Mouse (Mus musculus) neural tube, embryonic 13.5 days (tissue): Measurements from ENCODE around the gene Wdr83. TPM values are rescaled to one million over a fixed set of nuclear protein-coding genes. Genes with fewer than 3 reads are reported as not detected.

Source experiments
- ATAC-seq: fragments of 200-750 bp; cut with Nextera tagmentation; 2 replicates; pipeline ENCODE4 v1.8.0; 2017; ENCODE audit warnings: low read depth, mild to moderate bottlenecking, moderate TSS enrichment, moderate library complexity
- H3K27ac ChIP-seq: fragments of 300-500 bp; sonication (generic); replicated peaks from 2 replicates; pipeline ENCODE4 v1.5.1; 2015; ENCODE audit warnings: moderate library complexity, mild to moderate bottlenecking, inconsistent platforms
- H3K27me3 ChIP-seq: fragments of 300-500 bp; sonication (generic); 2 replicates; pipeline ENCODE4 v1.6.1; 2015; ENCODE audit warnings: mild to moderate bottlenecking, inconsistent platforms
- H3K36me3 ChIP-seq: fragments of 300-500 bp; sonication (generic); 2 replicates; pipeline ENCODE4 v1.6.1; 2015; ENCODE audit warnings: mild to moderate bottlenecking, inconsistent platforms
- H3K4me1 ChIP-seq: fragments of 300-500 bp; sonication (generic); replicated peaks from 2 replicates; pipeline ENCODE4 v1.6.1; 2015; ENCODE audit warnings: inconsistent platforms
- H3K4me2 ChIP-seq: fragments of 300-500 bp; sonication (generic); 2 replicates; pipeline ENCODE4 v1.6.1; 2015; ENCODE audit warnings: inconsistent platforms, mild to moderate bottlenecking, moderate library complexity
- H3K4me3 ChIP-seq: fragments of 300-500 bp; sonication (generic); 2 replicates; pipeline ENCODE4 v1.5.1; 2015; ENCODE audit warnings: mild to moderate bottlenecking, inconsistent platforms
- H3K9ac ChIP-seq: fragments of 300-500 bp; sonication (generic); 2 replicates; pipeline ENCODE4 v1.6.1; 2015; ENCODE audit warnings: moderate library complexity, mild to moderate bottlenecking, inconsistent platforms
- H3K9me3 ChIP-seq: fragments of 300-500 bp; sonication (generic); 2 replicates; pipeline ENCODE4 v1.6.1; 2016; ENCODE audit warnings: inconsistent platforms
- WGBS: fragments of 180-500 bp; shearing (Covaris S2); methylation state at CpG from one replicate; pipeline ENCODE4 v1.1.7; 2015; 5-methylcytosine and 5-hydroxymethylcytosine counted together
- polyA plus RNA-seq: library from polyadenylated mRNA; unstranded; fragments of >200 nt; fragmentation: Nextera tagmentation; extraction: Ambion mirVana; gene quantifications from 2 replicates; pipeline ENCODE4 v1.2.1, GENCODE M21; 2015

Gene Wdr83
- polyA plus RNA-seq, 1 experiment from 2014 or later, result 56.5 TPM

- peaks cover 51% of the 10 kb centered on the region for H3K36me3 ChIP-seq
- 94% methylated on average over 10 of the region's 10 CpGs for WGBS
These were observed 6.5 kb downstream of the Wdr83 start for GRCm38 (mm10) chr8:85074617-85075016.

GRCm38 (mm10) chr8:85074167-85074566 is 6.9 kb downstream of the Wdr83 start:
- Histone ChIP-seq H3K9me3 (no peaks in the 10 kb centered on the region), H3K27me3 (no peaks in the 10 kb centered on the region), H3K4me1 (peaks cover 30% of the 10 kb centered on the region), H3K4me2 (no peak overlapping the region), H3K9ac (no peak overlapping the region), H3K4me3 (no peak overlapping the region), H3K27ac (no peak overlapping the region), H3K36me3 (peaks cover 51% of the 10 kb centered on the region)
- WGBS, result 84% methylated on average over 10 of the region's 10 CpGs
- ATAC-seq, result no peak

More at GRCm38 (mm10) chr8:85074617-85075016, 6.5 kb downstream of the Wdr83 start:
- no peak overlapping the region for H3K4me3 ChIP-seq
- no peaks in the 10 kb centered on the region for H3K9me3 ChIP-seq
- no peak overlapping the region for H3K9ac ChIP-seq
- H3K4me2 ChIP-seq, result no peak overlapping the region
- no peaks in the 10 kb centered on the region for H3K27me3 ChIP-seq
- no peak overlapping the region for H3K27ac ChIP-seq
- no peak for ATAC-seq
- H3K4me1 ChIP-seq, result peaks cover 33% of the 10 kb centered on the region

GRCm38 (mm10) chr8:85073041-85073612 is 8.0 kb downstream of the Wdr83 start:
- H3K27me3 ChIP-seq, result no peaks in the 10 kb centered on the region
- peaks cover 24% of the 10 kb centered on the region for H3K4me1 ChIP-seq
- H3K4me2 ChIP-seq, result peak overlapping the region; percentile 59; the same call in 1 of the 2 replicates
- H3K9ac ChIP-seq, result 0 out of 2 replicates have a peak overlapping the region, but pooled peaks have one; percentile 3
- no peak overlapping the region for H3K27ac ChIP-seq
- H3K4me3 ChIP-seq, result no peak overlapping the region
- no peaks in the 10 kb centered on the region for H3K9me3 ChIP-seq
- WGBS, result 92% methylated on average over 15 of the region's 15 CpGs
- H3K36me3 ChIP-seq, result peaks cover 52% of the 10 kb centered on the region
- no peak for ATAC-seq

GRCm38 (mm10) chr8:85072364-85072929 is 8.7 kb downstream of the Wdr83 start:
- WGBS, result 45% methylated on average over 9 of the region's 9 CpGs
- no peak for ATAC-seq
- H3K36me3 ChIP-seq, result peaks cover 51% of the 10 kb centered on the region

GRCm38 (mm10) chr8:85071514-85072281 is 9.4 kb downstream of the Wdr83 start, which contains the start of gene Dhps:
Dhps (plus strand) TSS chr8:85071757.
- Histone ChIP-seq H3K27me3 (no peaks in the 10 kb centered on the region), H3K4me1 (peaks cover 24% of the 10 kb centered on the region), H3K9ac (peak within 1 kb of the TSS; percentile 83), H3K27ac (peak within 1 kb of the TSS; percentile 93), H3K9me3 (no peaks in the 10 kb centered on the region), H3K4me3 (peak within 1 kb of the TSS; percentile 82), H3K36me3 (peaks cover 54% of the 10 kb centered on the region), H3K4me2 (peak within 1 kb of the TSS; percentile 59)
- 0% methylated on average over 68 of the region's 68 CpGs for WGBS
- peak; percentile 90 for ATAC-seq

More at GRCm38 (mm10) chr8:85072364-85072929, 8.7 kb downstream of the Wdr83 start:
- no peaks in the 10 kb centered on the region for H3K9me3 ChIP-seq
- H3K4me2 ChIP-seq, result peak overlapping the region; percentile 59
- H3K9ac ChIP-seq, result peak overlapping the region; percentile 83
- peak overlapping the region; percentile 82 for H3K4me3 ChIP-seq
- H3K27ac ChIP-seq, result peak overlapping the region; percentile 93
- H3K27me3 ChIP-seq, result no peaks in the 10 kb centered on the region
- H3K4me1 ChIP-seq, result peaks cover 24% of the 10 kb centered on the region

GRCm38 (mm10) chr8:85071041-85071440 is 10.1 kb downstream of the Wdr83 start:
- ATAC-seq, result no peak
- peak overlapping the region; percentile 59 for H3K4me2 ChIP-seq
- no peaks in the 10 kb centered on the region for H3K9me3 ChIP-seq
- peak overlapping the region; percentile 93 for H3K27ac ChIP-seq
- WGBS, result 83% methylated on average over 5 of the region's 5 CpGs
- peak overlapping the region; percentile 82 for H3K4me3 ChIP-seq
- peaks cover 24% of the 10 kb centered on the region for H3K4me1 ChIP-seq
- H3K9ac ChIP-seq, result peak overlapping the region; percentile 50; the same call in 1 of the 2 replicates
- H3K27me3 ChIP-seq, result no peaks in the 10 kb centered on the region
- peaks cover 54% of the 10 kb centered on the region for H3K36me3 ChIP-seq

- peaks cover 52% of the 10 kb centered on the region for H3K36me3 ChIP-seq
- H3K4me2 ChIP-seq, result no peak within 1 kb of the TSS
- no peak within 1 kb of the TSS for H3K4me3 ChIP-seq
- H3K4me1 ChIP-seq, result peaks cover 18% of the 10 kb centered on the region
- H3K9ac ChIP-seq, result no peak within 1 kb of the TSS
- no peak within 1 kb of the TSS for H3K27ac ChIP-seq
- no peak for ATAC-seq
- H3K9me3 ChIP-seq, result no peaks in the 10 kb centered on the region
- no peaks in the 10 kb centered on the region for H3K27me3 ChIP-seq
These were observed 13.1 kb downstream of the Wdr83 start, which contains the start of gene Gm5741 for GRCm38 (mm10) chr8:85067982-85068381. Gm5741 (minus strand) TSS chr8:85067982.

- peaks cover 13% of the 10 kb centered on the region for H3K4me1 ChIP-seq
- H3K27ac ChIP-seq, result no peak overlapping the region
- ATAC-seq, result no peak
- WGBS, result 93% methylated on average over 2 of the region's 2 CpGs
- H3K27me3 ChIP-seq, result no peaks in the 10 kb centered on the region
- no peak overlapping the region for H3K9ac ChIP-seq
- H3K36me3 ChIP-seq, result peaks cover 57% of the 10 kb centered on the region
- no peak overlapping the region for H3K4me3 ChIP-seq
- H3K9me3 ChIP-seq, result no peaks in the 10 kb centered on the region
- H3K4me2 ChIP-seq, result no peak overlapping the region
These were observed 14.0 kb downstream of the Wdr83 start for GRCm38 (mm10) chr8:85067155-85067554.

GRCm38 (mm10) chr8:85065213-85065612 is 15.9 kb downstream of the Wdr83 start:
- 49% methylated on average over 2 of the region's 2 CpGs for WGBS
- H3K9ac ChIP-seq, result no peak overlapping the region
- H3K4me1 ChIP-seq, result peaks cover 22% of the 10 kb centered on the region
- peaks cover 57% of the 10 kb centered on the region for H3K36me3 ChIP-seq
- no peak overlapping the region for H3K27ac ChIP-seq
- H3K27me3 ChIP-seq, result no peaks in the 10 kb centered on the region
- H3K4me2 ChIP-seq, result no peak overlapping the region
- H3K9me3 ChIP-seq, result no peaks in the 10 kb centered on the region
- H3K4me3 ChIP-seq, result no peak overlapping the region
- no peak for ATAC-seq

GRCm38 (mm10) chr8:85062603-85063002 is 18.5 kb downstream of the Wdr83 start:
- H3K27me3 ChIP-seq, result no peaks in the 10 kb centered on the region
- H3K4me1 ChIP-seq, result peaks cover 22% of the 10 kb centered on the region
- H3K9ac ChIP-seq, result no peak overlapping the region
- 95% methylated on average over 4 of the region's 4 CpGs for WGBS
- no peak overlapping the region for H3K4me2 ChIP-seq
- ATAC-seq, result no peak
- H3K27ac ChIP-seq, result no peak overlapping the region
- H3K9me3 ChIP-seq, result no peaks in the 10 kb centered on the region
- H3K36me3 ChIP-seq, result peaks cover 47% of the 10 kb centered on the region
- H3K4me3 ChIP-seq, result no peak overlapping the region

- peak; percentile 93 for ATAC-seq
- Histone ChIP-seq H3K4me3 (peak within 1 kb of the TSS; percentile 96), H3K27ac (peak within 1 kb of the TSS; percentile 64), H3K27me3 (no peaks in the 10 kb centered on the region), H3K36me3 (peaks cover 45% of the 10 kb centered on the region), H3K4me2 (peak within 1 kb of the TSS; percentile 98), H3K4me1 (peaks cover 22% of the 10 kb centered on the region), H3K9me3 (no peaks in the 10 kb centered on the region), H3K9ac (peak within 1 kb of the TSS; percentile 81)
- 1% methylated on average over 52 of the region's 53 CpGs for WGBS
These were observed 21.1 kb downstream of the Wdr83 start, which contains the start of gene Fbxw9 for GRCm38 (mm10) chr8:85059879-85060616. Fbxw9 (plus strand) TSS chr8:85060055.
